8 mouse cellular contexts compared by ENCODE assay signal in the genomic region with DNA sequence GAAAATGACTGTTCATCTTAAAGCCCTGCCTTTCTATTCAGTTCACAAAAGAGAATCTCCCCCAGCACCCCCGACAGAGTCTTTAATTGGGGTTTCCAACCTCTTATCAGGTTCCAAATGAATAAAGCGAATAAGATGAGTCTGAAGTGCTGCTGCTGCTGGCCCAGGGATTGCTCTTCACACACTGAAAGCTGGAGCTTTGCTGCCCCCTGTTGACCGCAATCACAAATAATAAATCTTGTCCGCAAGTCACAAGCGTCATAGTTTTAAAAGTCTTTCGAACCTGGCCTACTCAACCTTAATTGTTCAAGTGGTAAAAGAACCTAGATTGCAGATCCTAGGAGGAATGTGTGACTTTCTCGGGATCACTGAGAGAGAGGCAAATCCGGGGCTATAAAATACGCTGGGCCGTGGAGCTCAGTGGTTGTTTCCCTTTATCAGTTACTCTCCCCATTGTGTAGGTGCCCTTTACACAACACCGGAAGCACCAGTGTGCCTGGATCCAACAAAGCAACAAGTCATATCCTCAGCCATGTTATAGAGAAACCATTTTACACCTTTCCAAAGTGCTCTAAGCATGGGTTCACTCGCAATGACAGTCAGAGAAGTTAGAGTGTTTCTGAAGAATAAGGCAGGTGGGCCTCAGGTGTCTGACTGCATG. TPM values are rescaled to one million over a fixed set of nuclear protein-coding genes. Genes with fewer than 3 reads are reported as not detected.
DNase-seq lines count a peak whose midpoint lies in the region; ATAC-seq and TF ChIP-seq lines count a peak whose summit lies in the region.

No protein-coding gene starts in this region.

- no peak overlapping the region for H3K27ac ChIP-seq in embryonic fibroblast, embryonic 13.5 days (ENCODE audit: insufficient read depth, low read length)
- no peak overlapping the region for H3K27ac ChIP-seq in heart, postnatal 0 days (ENCODE audit: low read depth)
- no peak overlapping the region for H3K27ac ChIP-seq in lung, embryonic 16.5 days (ENCODE audit: low read length)

- TF ChIP-seq POLR2A in embryonic fibroblast, embryonic 13.5 days (IDR thresholded peaks at IDR 0.05; ENCODE audit: low read depth, low read length), result no peak

- no peaks in the 10 kb centered on the region for H3K36me3 ChIP-seq in heart, postnatal 0 days (replicated peaks; ENCODE audit: control insufficient read depth, insufficient read depth, low read length)
- no peaks in the 10 kb centered on the region for H3K36me3 ChIP-seq in lung, embryonic 16.5 days (ENCODE audit: control insufficient read depth, insufficient read depth, low read length)

- no peak overlapping the region for H3K9ac ChIP-seq in heart, postnatal 0 days (replicated peaks; ENCODE audit: low read depth, low read length)
- no peak overlapping the region for H3K9ac ChIP-seq in lung, embryonic 16.5 days (ENCODE audit: low read length)

- H3K9me3 ChIP-seq in heart, postnatal 0 days (replicated peaks; ENCODE audit: control insufficient read depth, low read length), result no peaks in the 10 kb centered on the region
- no peaks in the 10 kb centered on the region for H3K9me3 ChIP-seq in lung, embryonic 16.5 days (ENCODE audit: control insufficient read depth, low read length)

- 25% methylated on average over 12 of the region's 12 CpGs for WGBS in heart, postnatal 0 days
- WGBS in lung, embryonic 16.5 days, result 27% methylated on average over 12 of the region's 12 CpGs

- no peak overlapping the region for H3K4me2 ChIP-seq in heart, postnatal 0 days (ENCODE audit: low read depth, low read length)
- no peak overlapping the region for H3K4me2 ChIP-seq in lung, embryonic 16.5 days (ENCODE audit: low read depth, low read length)

- no peaks in the 10 kb centered on the region for H3K4me1 ChIP-seq in embryonic fibroblast, embryonic 13.5 days (ENCODE audit: control insufficient read depth, insufficient read depth, low read length)
- 0 out of 2 replicates have a peak, but pooled peaks cover 6% of the 10 kb centered on the region for H3K4me1 ChIP-seq in heart, postnatal 0 days (ENCODE audit: control insufficient read depth, insufficient read depth)
- H3K4me1 ChIP-seq in lung, embryonic 16.5 days (replicated peaks; ENCODE audit: control insufficient read depth, insufficient read depth, low read length), result peaks cover 3% of the 10 kb centered on the region; the same call in 1 of the 2 replicates

- H3K4me3 ChIP-seq in embryonic fibroblast, embryonic 13.5 days (ENCODE audit: insufficient read depth, low read length), result no peak overlapping the region
- no peak overlapping the region for H3K4me3 ChIP-seq in heart, postnatal 0 days (ENCODE audit: low read depth, low read length)
- no peak overlapping the region for H3K4me3 ChIP-seq in lung, embryonic 16.5 days (ENCODE audit: low read length)

- peak; percentile 63; the same call in 1 of the 2 replicates for TF ChIP-seq CTCF in embryonic fibroblast, embryonic 13.5 days (IDR thresholded peaks at IDR 0.05; ENCODE audit: borderline replicate concordance, insufficient read depth, low read length)
- peak; percentile 72 for TF ChIP-seq CTCF in heart, postnatal 0 days (IDR thresholded peaks at IDR 0.05; ENCODE audit: low read depth)

- DNase-seq in CD4-positive helper T cell, adult 2 months (ENCODE audit: low read depth, low spot score), result peak; percentile 72
- DNase-seq in adrenal gland, postnatal 36 days, result peak; percentile 81 to 86
- peak; percentile 70 for DNase-seq in heart, postnatal 0 days (ENCODE audit: low spot score)
- DNase-seq in kidney, postnatal 4 days, result peak; percentile 87 to 88
- DNase-seq in ovary, adult 18-20 months (ENCODE audit: low spot score), result peak; percentile 29
- DNase-seq in thymus, postnatal 0 days (ENCODE audit: low spot score), result peak; percentile 80

- ATAC-seq in heart, postnatal 0 days (ENCODE audit: insufficient read depth, low read depth), result 0 out of 2 replicates have a peak, but pooled peaks have one; percentile 30
- peak; percentile 43; the same call in 1 of the 2 replicates for ATAC-seq in lung, embryonic 16.5 days (ENCODE audit: low read depth)

- TF ChIP-seq EP300 in heart, postnatal 0 days (IDR thresholded peaks at IDR 0.05; ENCODE audit: low read depth), result no peak

- H3K27me3 ChIP-seq in heart, postnatal 0 days (ENCODE audit: control insufficient read depth, insufficient read depth, low read length), result no peaks in the 10 kb centered on the region
- H3K27me3 ChIP-seq in lung, embryonic 16.5 days (ENCODE audit: control insufficient read depth, insufficient read depth, low read depth, low read length), result no peaks in the 10 kb centered on the region

RNA-seq across cellular contexts. Expression of gene Prep, which starts 21.6 kb away (rescaled TPM):
- 10 to 100 TPM; 20.6 to 26.0 TPM for total RNA-seq in adrenal gland, postnatal 36 days (2021)
- polyA plus RNA-seq in embryonic fibroblast, embryonic 13.5 days (2011; ENCODE audit: insufficient read length, low read depth, missing spikeins), result 25.0 and 30.7 TPM in 2 replicates
- total RNA-seq in heart, postnatal 0 days (2014; rRNA removed; ENCODE audit: low replicate concordance), result 16.8 and 18.2 TPM in 2 replicates
- 15.1 and 16.9 TPM in 2 replicates for polyA plus RNA-seq in heart, postnatal 0 days (2015; fragmentation: Nextera tagmentation; extraction: Ambion mirVana)
- polyA plus RNA-seq in lung, embryonic 16.5 days (2015; fragmentation: Nextera tagmentation; extraction: Ambion mirVana), result 35.3 and 37.1 TPM in 2 replicates
- polyA plus RNA-seq in thymus, postnatal 0 days (2015; fragmentation: Nextera tagmentation; extraction: Ambion mirVana), result 18.1 and 18.7 TPM in 2 replicates

Comparison
In these comparisons a context has a peak if more than half of its experiments do, and no peak if none do; other contexts are left out.
1. DNase-seq: peak in every context shown above with its lines; median percentile 88 in kidney, postnatal 4 days; 84 in adrenal gland, postnatal 36 days; 80 in thymus, postnatal 0 days; 72 in CD4-positive helper T cell, adult 2 months; 70 in heart, postnatal 0 days; 29 in ovary, adult 18-20 months.